Mouse (Mus musculus) frontal cortex, postnatal 25 days (tissue): Measurements from ENCODE around the gene Tmem50a.

Experiments
- DNase-seq, 2 experiments: peaks; one replicate each; pipeline ENCODE4 v3.0.0; 2022; ENCODE audit warnings: low spot score in 2 of 2

The Tmem50a gene

GRCm38 (mm10) chr4:134879410-134879981 is 35.3 kb downstream of the Tmem50a start:
- peak; percentile 50 to 52 for DNase-seq

GRCm38 (mm10) chr4:134876171-134876570 is 38.7 kb downstream of the Tmem50a start:
- no peak for DNase-seq

- no peak for DNase-seq
Measured at GRCm38 (mm10) chr4:134871950-134872349, 42.9 kb downstream of the Tmem50a start.

- no peak for DNase-seq
Measured at GRCm38 (mm10) chr4:134871477-134871876, 43.3 kb downstream of the Tmem50a start.

GRCm38 (mm10) chr4:134869815-134870375 is 44.9 kb downstream of the Tmem50a start:
- no peak for DNase-seq

GRCm38 (mm10) chr4:134869068-134869730 is 45.6 kb downstream of the Tmem50a start:
- no peak for DNase-seq

GRCm38 (mm10) chr4:134868490-134868889 is 46.3 kb downstream of the Tmem50a start:
- no peak for DNase-seq

- no peak for DNase-seq
Measured at GRCm38 (mm10) chr4:134868065-134868464, 46.8 kb downstream of the Tmem50a start.

GRCm38 (mm10) chr4:134867661-134868060 is 47.2 kb downstream of the Tmem50a start:
- DNase-seq = no peak

- DNase-seq = no peak
Measured at GRCm38 (mm10) chr4:134867213-134867612, 47.6 kb downstream of the Tmem50a start.

- DNase-seq = no peak
Measured at GRCm38 (mm10) chr4:134865789-134866188, 49.0 kb downstream of the Tmem50a start.

GRCm38 (mm10) chr4:134865340-134865739 is 49.5 kb downstream of the Tmem50a start:
- DNase-seq = no peak

- no peak for DNase-seq
Measured at GRCm38 (mm10) chr4:134863937-134864729, 50.7 kb downstream of the Tmem50a start, which contains the start of gene Rhd. Gene Rhd (plus strand): TSS chr4:134864536.

GRCm38 (mm10) chr4:134862996-134863395 is 51.8 kb downstream of the Tmem50a start:
- no peak for DNase-seq

- DNase-seq = no peak
Measured at GRCm38 (mm10) chr4:134861884-134862283, 52.9 kb downstream of the Tmem50a start.

GRCm38 (mm10) chr4:134858494-134858893 is 56.3 kb downstream of the Tmem50a start:
- no peak for DNase-seq

- no peak for DNase-seq
Measured at GRCm38 (mm10) chr4:134856501-134856900, 58.3 kb downstream of the Tmem50a start.

- no peak for DNase-seq
Measured at GRCm38 (mm10) chr4:134856056-134856455, 58.8 kb downstream of the Tmem50a start.

GRCm38 (mm10) chr4:134855371-134855770 is 59.5 kb downstream of the Tmem50a start:
- no peak for DNase-seq

GRCm38 (mm10) chr4:134853637-134854485 is 61.0 kb downstream of the Tmem50a start:
- peak in 1 of 2 experiments; percentile 92 for DNase-seq

GRCm38 (mm10) chr4:134853259-134853636 is 61.6 kb downstream of the Tmem50a start, which contains the start of gene Maco1:
Gene Maco1 (minus strand): TSS chr4:134853345.
- DNase-seq = peak; percentile 100
